Mouse (Mus musculus): Measurements from ENCODE around the gene Dnajc13. TPM values are rescaled to one million over a fixed set of nuclear protein-coding genes. Genes with fewer than 3 reads are reported as not detected.

Gene Dnajc13
- polyA plus RNA-seq, 1 experiment from 2014 or later: 31.0 TPM

GRCm38 (mm10) chr9:104130141-104130755, 132.5 kb downstream of the Dnajc13 start:
- H3K9ac ChIP-seq (ENCODE audit: low read depth, low read length): no peak overlapping the region
- no peaks in the 10 kb centered on the region for H3K9me3 ChIP-seq (ENCODE audit: control insufficient read depth, low read length)
- H3K36me3 ChIP-seq (ENCODE audit: control insufficient read depth, insufficient read depth, low read length): no peaks in the 10 kb centered on the region
- H3K4me1 ChIP-seq (ENCODE audit: control insufficient read depth, insufficient read depth, low read length): no peaks in the 10 kb centered on the region
- H3K27ac ChIP-seq (ENCODE audit: low read depth, low read length): no peak overlapping the region
- no peak overlapping the region for H3K4me3 ChIP-seq (ENCODE audit: low read length)
- no peak for ATAC-seq (ENCODE audit: low FRiP score, low TSS enrichment)
- WGBS: 89% methylated on average over 9 of the region's 9 CpGs
- no peak overlapping the region for H3K4me2 ChIP-seq (replicated peaks; ENCODE audit: low read depth, low read length)
- H3K27me3 ChIP-seq (ENCODE audit: control insufficient read depth, insufficient read depth, low read length): no peaks in the 10 kb centered on the region

GRCm38 (mm10) chr9:104128110-104128509, 134.6 kb downstream of the Dnajc13 start:
- 90% methylated on average over 2 of the region's 2 CpGs for WGBS
- no peaks in the 10 kb centered on the region for H3K27me3 ChIP-seq (ENCODE audit: control insufficient read depth, insufficient read depth, low read length)
- no peaks in the 10 kb centered on the region for H3K9me3 ChIP-seq (ENCODE audit: control insufficient read depth, low read length)
- no peak overlapping the region for H3K27ac ChIP-seq (ENCODE audit: low read depth, low read length)
- H3K9ac ChIP-seq (ENCODE audit: low read depth, low read length): no peak overlapping the region
- H3K4me2 ChIP-seq (replicated peaks; ENCODE audit: low read depth, low read length): no peak overlapping the region
- no peak for ATAC-seq (ENCODE audit: low FRiP score, low TSS enrichment)
- H3K4me1 ChIP-seq (ENCODE audit: control insufficient read depth, insufficient read depth, low read length): peaks cover 14% of the 10 kb centered on the region
- H3K36me3 ChIP-seq (ENCODE audit: control insufficient read depth, insufficient read depth, low read length): no peaks in the 10 kb centered on the region
- H3K4me3 ChIP-seq (ENCODE audit: low read length): no peak overlapping the region

GRCm38 (mm10) chr9:104126833-104127232, 135.9 kb downstream of the Dnajc13 start, which contains the start of gene Ackr4:
Ackr4 (minus strand) TSS chr9:104126933.
- Histone ChIP-seq H3K4me2 (replicated peaks; ENCODE audit: low read depth, low read length) (no peak within 1 kb of the TSS), H3K27me3 (ENCODE audit: control insufficient read depth, insufficient read depth, low read length) (no peaks in the 10 kb centered on the region), H3K27ac (ENCODE audit: low read depth, low read length) (no peak within 1 kb of the TSS), H3K9me3 (ENCODE audit: control insufficient read depth, low read length) (no peaks in the 10 kb centered on the region), H3K36me3 (ENCODE audit: control insufficient read depth, insufficient read depth, low read length) (no peaks in the 10 kb centered on the region), H3K4me3 (ENCODE audit: low read length) (no peak within 1 kb of the TSS), H3K9ac (ENCODE audit: low read depth, low read length) (no peak within 1 kb of the TSS), H3K4me1 (ENCODE audit: control insufficient read depth, insufficient read depth, low read length) (peaks cover 19% of the 10 kb centered on the region)
- WGBS: 88% methylated on average over 3 of the region's 3 CpGs
- no peak for ATAC-seq (ENCODE audit: low FRiP score, low TSS enrichment)

GRCm38 (mm10) chr9:104123622-104124021, 139.1 kb downstream of the Dnajc13 start:
- no peak overlapping the region for H3K4me3 ChIP-seq (ENCODE audit: low read length)
- no peaks in the 10 kb centered on the region for H3K27me3 ChIP-seq (ENCODE audit: control insufficient read depth, insufficient read depth, low read length)
- peak; percentile 80 for ATAC-seq (ENCODE audit: low FRiP score, low TSS enrichment)
- no peaks in the 10 kb centered on the region for H3K36me3 ChIP-seq (ENCODE audit: control insufficient read depth, insufficient read depth, low read length)
- WGBS: 8% methylated on average over 5 of the region's 5 CpGs
- peaks cover 19% of the 10 kb centered on the region for H3K4me1 ChIP-seq (ENCODE audit: control insufficient read depth, insufficient read depth, low read length)
- no peaks in the 10 kb centered on the region for H3K9me3 ChIP-seq (ENCODE audit: control insufficient read depth, low read length)
- no peak overlapping the region; the same call in 1 of the 2 replicates for H3K4me2 ChIP-seq (replicated peaks; ENCODE audit: low read depth, low read length)
- H3K27ac ChIP-seq (ENCODE audit: low read depth, low read length): peak overlapping the region; percentile 85; the same call in 1 of the 2 replicates
- H3K9ac ChIP-seq (ENCODE audit: low read depth, low read length): no peak overlapping the region

GRCm38 (mm10) chr9:104123101-104123500, 139.6 kb downstream of the Dnajc13 start:
- peak; percentile 36; the same call in 1 of the 2 replicates for ATAC-seq (ENCODE audit: low FRiP score, low TSS enrichment)
- 23% methylated on average over 5 of the region's 5 CpGs for WGBS
- H3K4me2 ChIP-seq (replicated peaks; ENCODE audit: low read depth, low read length): no peak overlapping the region

GRCm38 (mm10) chr9:104109151-104109550, 153.6 kb downstream of the Dnajc13 start:
- WGBS: 96% methylated on average over 5 of the region's 5 CpGs
- no peak for ATAC-seq (ENCODE audit: low FRiP score, low TSS enrichment)

More at GRCm38 (mm10) chr9:104123101-104123500, 139.6 kb downstream of the Dnajc13 start:
- Histone ChIP-seq H3K36me3 (ENCODE audit: control insufficient read depth, insufficient read depth, low read length) (no peaks in the 10 kb centered on the region), H3K27me3 (ENCODE audit: control insufficient read depth, insufficient read depth, low read length) (no peaks in the 10 kb centered on the region), H3K27ac (ENCODE audit: low read depth, low read length) (peak overlapping the region; percentile 85; the same call in 1 of the 2 replicates), H3K9ac (ENCODE audit: low read depth, low read length) (no peak overlapping the region), H3K4me1 (ENCODE audit: control insufficient read depth, insufficient read depth, low read length) (peaks cover 19% of the 10 kb centered on the region), H3K4me3 (ENCODE audit: low read length) (no peak overlapping the region), H3K9me3 (ENCODE audit: control insufficient read depth, low read length) (no peaks in the 10 kb centered on the region)

GRCm38 (mm10) chr9:104108571-104109143, 154.1 kb downstream of the Dnajc13 start:
- 81% methylated on average over 2 of the region's 2 CpGs for WGBS
- no peak overlapping the region for H3K4me3 ChIP-seq (ENCODE audit: low read length)
- H3K36me3 ChIP-seq (ENCODE audit: control insufficient read depth, insufficient read depth, low read length): no peaks in the 10 kb centered on the region
- H3K4me2 ChIP-seq (replicated peaks; ENCODE audit: low read depth, low read length): no peak overlapping the region
- H3K27ac ChIP-seq (ENCODE audit: low read depth, low read length): no peak overlapping the region
- peaks cover 8% of the 10 kb centered on the region for H3K9me3 ChIP-seq (ENCODE audit: control insufficient read depth, low read length)
- H3K27me3 ChIP-seq (ENCODE audit: control insufficient read depth, insufficient read depth, low read length): no peaks in the 10 kb centered on the region
- H3K9ac ChIP-seq (ENCODE audit: low read depth, low read length): no peak overlapping the region
- H3K4me1 ChIP-seq (ENCODE audit: control insufficient read depth, insufficient read depth, low read length): no peaks in the 10 kb centered on the region
- ATAC-seq (ENCODE audit: low FRiP score, low TSS enrichment): no peak

More at GRCm38 (mm10) chr9:104109151-104109550, 153.6 kb downstream of the Dnajc13 start:
- Histone ChIP-seq H3K27ac (ENCODE audit: low read depth, low read length) (no peak overlapping the region), H3K4me1 (ENCODE audit: control insufficient read depth, insufficient read depth, low read length) (no peaks in the 10 kb centered on the region), H3K27me3 (ENCODE audit: control insufficient read depth, insufficient read depth, low read length) (no peaks in the 10 kb centered on the region), H3K4me2 (replicated peaks; ENCODE audit: low read depth, low read length) (no peak overlapping the region), H3K9me3 (ENCODE audit: control insufficient read depth, low read length) (peaks cover 8% of the 10 kb centered on the region), H3K9ac (ENCODE audit: low read depth, low read length) (no peak overlapping the region), H3K36me3 (ENCODE audit: control insufficient read depth, insufficient read depth, low read length) (no peaks in the 10 kb centered on the region), H3K4me3 (ENCODE audit: low read length) (no peak overlapping the region)

- H3K36me3 ChIP-seq (ENCODE audit: control insufficient read depth, insufficient read depth, low read length): no peaks in the 10 kb centered on the region
- H3K4me1 ChIP-seq (ENCODE audit: control insufficient read depth, insufficient read depth, low read length): peaks cover under 1% of the 10 kb centered on the region; the same call in 1 of the 2 replicates
- ATAC-seq (ENCODE audit: low FRiP score, low TSS enrichment): peak; percentile 16; the same call in 1 of the 2 replicates
- no peak overlapping the region for H3K4me3 ChIP-seq (ENCODE audit: low read length)
- WGBS: 57% methylated on average over 6 of the region's 6 CpGs
- peaks cover 8% of the 10 kb centered on the region for H3K9me3 ChIP-seq (ENCODE audit: control insufficient read depth, low read length)
- no peak overlapping the region for H3K4me2 ChIP-seq (replicated peaks; ENCODE audit: low read depth, low read length)
- H3K9ac ChIP-seq (ENCODE audit: low read depth, low read length): no peak overlapping the region
- no peaks in the 10 kb centered on the region for H3K27me3 ChIP-seq (ENCODE audit: control insufficient read depth, insufficient read depth, low read length)
- H3K27ac ChIP-seq (ENCODE audit: low read depth, low read length): no peak overlapping the region
Observed at GRCm38 (mm10) chr9:104107482-104107881, 155.2 kb downstream of the Dnajc13 start.

- H3K27ac ChIP-seq (ENCODE audit: low read depth, low read length): no peak overlapping the region
- no peak overlapping the region for H3K9ac ChIP-seq (ENCODE audit: low read depth, low read length)
- 76% methylated on average over 9 of the region's 9 CpGs for WGBS
- no peak overlapping the region for H3K4me3 ChIP-seq (ENCODE audit: low read length)
- peaks cover 3% of the 10 kb centered on the region; the same call in 1 of the 2 replicates for H3K4me1 ChIP-seq (ENCODE audit: control insufficient read depth, insufficient read depth, low read length)
- H3K27me3 ChIP-seq (ENCODE audit: control insufficient read depth, insufficient read depth, low read length): no peaks in the 10 kb centered on the region
- ATAC-seq (ENCODE audit: low FRiP score, low TSS enrichment): no peak
- H3K9me3 ChIP-seq (ENCODE audit: control insufficient read depth, low read length): peaks cover 7% of the 10 kb centered on the region
- no peaks in the 10 kb centered on the region for H3K36me3 ChIP-seq (ENCODE audit: control insufficient read depth, insufficient read depth, low read length)
- H3K4me2 ChIP-seq (replicated peaks; ENCODE audit: low read depth, low read length): no peak overlapping the region
Observed at GRCm38 (mm10) chr9:104106930-104107329, 155.8 kb downstream of the Dnajc13 start.

All from kidney, embryonic 14.5 days (tissue).